Mouse (Mus musculus): Measurements from ENCODE around the gene A630076J17Rik.

GRCm38 (mm10) chr3:107275351-107275750, 44.9 kb downstream of the A630076J17Rik start:
- TF ChIP-seq GATA1 (IDR thresholded peaks at IDR 0.05; ENCODE audit: low read length) (no peak), TAL1 (IDR thresholded peaks at IDR 0.05; ENCODE audit: low read length) (no peak)

Data from erythroblast, embryonic 14.5 days (primary cell).